Mouse (Mus musculus) adrenal gland, adult (tissue): ENCODE results near the gene Unc45a.
A peak's percentile ranks its signal among the peaks of the same experiment; 100 is the strongest.

Source experiments
- DNase-seq, 2 experiments: peaks; one replicate each; pipeline ENCODE4 v3.0.0; 2022 to 2023; ENCODE audit warnings: low spot score in 1 of 2; ENCODE audit not compliant: inconsistent age in 2 of 2

The Unc45a gene

DNA sequence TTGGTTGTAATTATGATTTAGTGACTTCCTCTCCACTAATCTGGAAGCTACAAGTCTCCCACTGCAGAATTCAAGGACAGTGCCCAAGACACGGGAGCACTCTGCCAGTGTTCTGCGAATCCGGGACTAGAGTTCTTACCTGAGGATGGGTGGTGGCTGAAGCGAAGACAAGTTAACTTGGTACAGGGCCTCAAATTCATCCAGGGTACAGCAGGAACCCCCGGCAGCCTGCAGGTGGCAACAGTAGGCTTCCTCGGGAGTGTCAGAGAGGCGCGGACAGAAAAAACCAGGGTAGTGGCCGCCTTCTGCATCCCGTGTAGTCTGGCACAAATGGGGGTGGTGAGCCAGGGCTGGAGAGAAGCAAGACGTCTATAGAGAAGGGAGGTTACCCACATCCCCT, at the start of gene Unc45a:
TSS of gene Unc45a (minus strand) at position 213 of the 400 bp plus-strand sequence.
- peak; percentile 80 to 91 for DNase-seq

DNA sequence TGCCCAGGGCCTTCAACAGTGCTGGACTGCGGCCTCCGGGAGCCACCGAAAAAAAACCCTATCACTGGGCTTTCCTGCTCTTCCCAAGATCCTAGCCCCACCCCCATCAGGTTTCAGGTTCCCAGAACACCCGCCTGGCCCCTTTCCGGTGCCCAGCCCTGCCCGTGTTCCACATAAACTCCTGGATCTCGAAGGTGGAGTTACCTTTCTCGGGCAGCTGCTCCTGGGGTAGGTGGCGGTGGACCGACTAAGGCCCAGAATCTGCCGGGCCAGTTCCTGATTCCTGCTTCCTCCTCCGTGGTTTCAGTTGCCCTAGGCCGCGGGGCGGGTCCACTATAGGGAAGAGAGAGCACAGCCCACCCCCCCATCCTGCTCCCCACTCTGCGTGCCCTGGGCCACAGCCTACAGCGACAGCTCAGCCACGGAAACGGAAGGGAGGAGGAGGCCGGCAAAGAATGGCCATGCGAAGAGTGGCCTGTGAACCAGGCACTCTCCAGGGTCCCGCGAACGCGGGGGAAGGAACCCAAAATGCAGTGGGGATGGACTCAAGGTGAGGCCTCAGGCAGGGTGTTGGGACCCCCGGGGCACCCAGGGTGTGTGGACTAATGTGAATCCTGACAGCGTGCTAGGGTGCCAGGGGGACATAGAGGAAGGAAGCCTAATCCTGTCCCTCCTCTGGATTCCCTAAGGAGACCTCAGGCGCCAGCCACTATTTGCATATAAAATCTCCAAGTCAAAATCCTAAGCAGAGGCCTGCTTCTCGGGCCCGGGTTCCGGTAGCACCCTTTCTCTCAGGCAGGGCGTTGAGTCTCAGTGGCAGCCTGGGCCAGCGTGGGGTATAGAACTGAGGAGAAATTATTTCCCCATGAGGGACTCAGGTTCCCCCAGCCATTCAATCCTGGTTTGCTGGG, 47.1 kb upstream of the Unc45a start, which contains the start of gene Fes:
TSS of gene Fes (minus strand) at position 314 of the 911 bp plus-strand sequence.
- DNase-seq, result peak; percentile 70 to 83

- peak; percentile 32 to 76 for DNase-seq
Measured at GRCm38 (mm10) chr7:80387033-80387632, 46.3 kb upstream of the Unc45a start.

DNA sequence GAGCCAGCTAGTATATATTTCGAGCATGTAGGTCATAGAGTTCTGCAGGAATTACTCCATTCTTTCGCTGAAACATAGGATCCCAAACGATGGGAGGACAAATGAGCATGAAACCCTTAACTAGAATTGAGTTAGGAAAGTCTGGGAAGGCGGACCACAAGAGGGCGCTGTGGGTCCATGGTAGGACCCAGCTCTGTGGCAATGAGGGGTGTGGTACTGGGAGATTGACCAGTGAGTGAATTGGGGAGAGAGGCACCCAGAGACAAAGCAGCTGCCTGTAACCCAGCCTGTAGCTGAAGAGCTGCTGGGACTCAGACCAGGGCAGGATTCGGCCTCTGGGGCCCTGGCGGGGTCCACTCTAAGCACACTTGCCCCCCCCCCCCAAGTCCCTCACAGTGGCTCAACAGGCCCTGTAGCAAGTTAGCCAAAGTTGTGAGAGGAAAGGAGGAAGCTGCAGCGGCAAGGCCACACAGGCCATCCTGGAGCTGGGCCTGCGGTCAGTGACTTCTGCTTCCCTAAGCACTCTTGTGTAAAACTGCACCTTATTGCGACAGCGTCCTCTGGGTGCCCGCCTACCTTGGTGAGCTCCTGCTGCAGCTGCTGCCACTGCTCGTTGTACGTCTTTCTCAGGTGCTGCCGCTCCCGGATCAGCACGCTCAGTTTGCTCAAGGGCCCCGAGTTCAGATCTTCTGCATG, 45.6 kb upstream of the Unc45a start:
- DNase-seq, result peak; percentile 88 to 96

- DNase-seq, result peak in 1 of 2 experiments; percentile 67
Measured at GRCm38 (mm10) chr7:80382919-80383318, 42.1 kb upstream of the Unc45a start.

DNA sequence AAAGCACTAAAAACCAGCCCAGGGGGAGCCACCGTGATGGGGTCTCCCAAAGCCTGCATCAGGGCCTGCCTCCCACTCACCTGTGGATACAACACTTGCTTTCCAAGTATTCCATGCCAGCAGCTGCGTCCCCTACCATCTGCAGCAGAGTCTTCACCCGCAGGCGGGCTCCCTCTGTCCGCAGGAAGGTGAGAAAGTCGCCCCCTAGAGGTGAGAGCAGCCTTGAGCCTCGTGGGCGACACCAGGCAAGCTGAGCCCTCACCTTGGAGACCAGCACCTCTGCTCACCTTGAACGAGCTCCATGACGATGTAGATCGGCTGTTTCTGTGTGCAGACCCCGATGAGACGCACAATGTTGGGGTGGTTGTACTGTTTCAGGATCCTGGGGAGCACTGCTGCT, 38.7 kb upstream of the Unc45a start:
- DNase-seq, result peak; percentile 55 to 76

GRCm38 (mm10) chr7:80377471-80377870, 36.7 kb upstream of the Unc45a start:
- peak; percentile 68 to 93 for DNase-seq

- peak in 1 of 2 experiments; percentile 50 for DNase-seq
Measured at GRCm38 (mm10) chr7:80376192-80376591, 35.4 kb upstream of the Unc45a start.

GRCm38 (mm10) chr7:80375376-80376039, 34.7 kb upstream of the Unc45a start:
- peak; percentile 80 to 92 for DNase-seq

GRCm38 (mm10) chr7:80374733-80375132, 33.9 kb upstream of the Unc45a start:
- DNase-seq, result no peak

DNA sequence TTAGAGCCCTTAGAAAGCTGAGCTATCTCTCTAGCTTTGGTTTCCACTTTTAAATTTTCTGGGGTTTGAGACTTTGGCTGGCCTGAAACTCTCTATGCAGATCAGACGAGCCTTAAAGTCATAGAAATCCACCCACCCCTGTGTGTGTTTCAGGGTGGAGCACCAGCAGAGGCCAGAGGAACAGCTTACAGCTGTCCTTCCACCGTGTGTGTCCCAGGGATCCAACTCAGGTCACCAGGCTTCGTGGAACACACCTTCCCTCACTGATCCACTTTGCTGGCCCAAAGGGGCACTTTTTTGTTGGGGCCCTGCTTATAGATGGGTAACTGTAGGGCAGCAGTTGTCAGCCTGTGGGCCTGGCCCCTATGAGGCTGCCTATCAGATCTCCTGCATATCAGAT, 33.5 kb upstream of the Unc45a start:
- peak in 1 of 2 experiments; percentile 42 for DNase-seq

- DNase-seq, result no peak
Measured at GRCm38 (mm10) chr7:80373850-80374249, 33.0 kb upstream of the Unc45a start.

DNA sequence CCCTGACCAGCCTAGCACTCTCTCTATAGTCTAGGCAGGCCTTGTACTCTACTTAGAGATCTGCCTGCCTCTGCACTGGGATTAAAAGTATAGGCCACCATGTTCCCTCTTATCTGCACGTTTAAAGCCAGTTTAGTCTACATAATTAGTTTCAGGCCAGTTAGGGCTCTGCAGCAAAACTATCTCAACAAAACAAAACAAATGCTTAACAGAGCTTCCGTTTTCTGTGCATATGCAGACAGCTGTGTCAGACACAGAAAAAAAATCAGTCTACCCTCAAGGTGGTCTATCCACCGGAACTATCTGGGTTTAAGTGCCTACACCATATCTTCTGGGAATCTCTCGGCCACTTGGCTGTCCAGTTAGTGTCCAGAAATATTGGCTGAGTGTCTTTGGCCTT, 32.5 kb upstream of the Unc45a start:
- no peak for DNase-seq

DNA sequence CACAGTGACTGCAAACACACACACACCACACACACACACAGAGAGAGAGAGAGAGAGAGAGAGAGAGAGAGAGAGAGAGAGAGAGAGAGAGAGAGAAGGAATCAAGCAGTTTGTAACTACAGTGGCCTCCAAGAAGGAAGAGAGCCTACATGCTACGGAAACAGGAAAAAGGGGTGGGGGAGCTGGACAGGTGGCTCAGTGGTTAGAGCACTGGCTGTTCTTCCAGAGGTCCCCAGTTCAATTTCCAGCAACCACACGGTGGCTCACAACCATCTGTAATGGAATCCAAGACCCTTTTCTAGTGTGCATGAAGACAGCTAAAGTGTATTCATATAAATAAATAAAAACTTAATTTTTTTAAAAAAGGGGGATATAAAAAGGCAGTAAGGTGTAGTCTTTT, 31.9 kb upstream of the Unc45a start:
- DNase-seq, result no peak

GRCm38 (mm10) chr7:80372166-80372565, 31.4 kb upstream of the Unc45a start:
- DNase-seq, result no peak

DNA sequence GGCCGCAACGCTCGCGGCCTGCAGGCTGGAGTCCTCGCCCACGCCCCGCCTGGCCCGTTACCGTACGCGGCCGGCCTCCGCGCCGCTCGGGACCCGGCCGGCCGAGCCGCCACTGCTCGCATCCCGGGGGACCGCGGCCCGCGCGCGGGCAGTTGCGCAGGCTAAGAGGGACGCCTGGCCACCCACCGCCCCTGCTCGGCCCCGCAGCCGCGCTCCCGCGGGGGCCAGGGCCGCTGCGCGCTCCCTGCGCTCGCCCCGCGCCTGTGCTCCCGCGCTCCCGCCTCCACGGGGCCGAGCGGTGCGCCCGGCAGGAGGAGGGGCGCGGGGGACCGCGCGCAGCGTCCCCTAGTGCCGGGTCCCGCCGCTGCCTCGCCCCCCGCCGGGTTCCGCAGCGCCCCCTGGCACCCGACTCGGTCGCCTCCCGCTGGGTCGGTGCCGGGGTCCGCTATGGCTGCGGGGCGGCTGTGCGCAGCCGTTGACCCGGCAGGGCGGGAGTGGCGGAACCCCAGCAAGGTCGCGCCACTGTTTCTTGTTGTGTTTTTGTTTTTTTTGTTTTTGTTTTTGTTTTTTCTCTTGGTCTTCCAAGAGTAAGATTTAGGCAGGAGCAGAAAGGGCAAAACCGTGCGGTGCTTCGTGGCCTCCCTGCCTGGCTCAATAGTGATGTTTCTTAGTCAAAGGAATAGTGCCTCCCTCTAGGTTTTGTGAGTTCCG, 30.4 kb upstream of the Unc45a start, which contains the start of gene Man2a2:
TSS of gene Man2a2 (minus strand) at position 335 of the 711 bp plus-strand sequence.
- peak; percentile 87 to 93 for DNase-seq

DNA sequence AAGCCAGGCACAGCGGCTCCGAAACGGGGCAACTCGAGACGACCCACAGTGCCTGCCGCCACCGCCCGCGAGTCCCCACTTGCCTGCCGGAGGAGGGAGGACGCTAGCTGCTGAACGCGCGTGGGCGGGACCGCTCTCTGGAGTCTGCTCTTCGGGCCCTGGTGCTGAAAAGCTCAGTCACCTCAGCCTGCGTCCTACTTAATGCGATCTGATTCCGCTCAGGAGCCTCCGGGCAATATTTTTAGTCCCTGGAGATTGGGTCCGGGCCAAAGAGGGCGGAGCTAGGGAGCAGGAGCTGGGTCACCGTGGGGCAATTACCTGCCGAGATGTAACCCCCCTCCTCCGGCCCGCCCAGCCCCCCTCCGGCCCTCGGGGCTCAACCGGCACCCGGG, 29.8 kb upstream of the Unc45a start:
- peak; percentile 86 to 95 for DNase-seq

- peak in 1 of 2 experiments; percentile 65 for DNase-seq
Measured at GRCm38 (mm10) chr7:80369967-80370431, 29.2 kb upstream of the Unc45a start.

GRCm38 (mm10) chr7:80369461-80369860, 28.7 kb upstream of the Unc45a start:
- DNase-seq, result no peak
